Mouse (Mus musculus) ovary, adult 18-20 months (tissue): ENCODE results near the gene Aasdh.
"Not testable (repeated sequence)": the region's sequence is repeated elsewhere in the genome, so short reads cannot be mapped to it uniquely, and the experiment has no call there.

Source experiments
- DNase-seq: peaks from one replicate; pipeline ENCODE4 v3.0.0; 2022; ENCODE audit warnings: low spot score, mixed read lengths

The Aasdh gene

GRCm38 (mm10) chr5:76905405-76906154 lies at the start of gene Aasdh:
Gene Aasdh (minus strand): TSS chr5:76905514.
- DNase-seq: peak; percentile 87

GRCm38 (mm10) chr5:76954271-76954900 lies 49.1 kb upstream of the Aasdh start:
- DNase-seq: no peak

- DNase-seq: no peak
Measured at GRCm38 (mm10) chr5:76953794-76954193, 48.5 kb upstream of the Aasdh start.

DNA sequence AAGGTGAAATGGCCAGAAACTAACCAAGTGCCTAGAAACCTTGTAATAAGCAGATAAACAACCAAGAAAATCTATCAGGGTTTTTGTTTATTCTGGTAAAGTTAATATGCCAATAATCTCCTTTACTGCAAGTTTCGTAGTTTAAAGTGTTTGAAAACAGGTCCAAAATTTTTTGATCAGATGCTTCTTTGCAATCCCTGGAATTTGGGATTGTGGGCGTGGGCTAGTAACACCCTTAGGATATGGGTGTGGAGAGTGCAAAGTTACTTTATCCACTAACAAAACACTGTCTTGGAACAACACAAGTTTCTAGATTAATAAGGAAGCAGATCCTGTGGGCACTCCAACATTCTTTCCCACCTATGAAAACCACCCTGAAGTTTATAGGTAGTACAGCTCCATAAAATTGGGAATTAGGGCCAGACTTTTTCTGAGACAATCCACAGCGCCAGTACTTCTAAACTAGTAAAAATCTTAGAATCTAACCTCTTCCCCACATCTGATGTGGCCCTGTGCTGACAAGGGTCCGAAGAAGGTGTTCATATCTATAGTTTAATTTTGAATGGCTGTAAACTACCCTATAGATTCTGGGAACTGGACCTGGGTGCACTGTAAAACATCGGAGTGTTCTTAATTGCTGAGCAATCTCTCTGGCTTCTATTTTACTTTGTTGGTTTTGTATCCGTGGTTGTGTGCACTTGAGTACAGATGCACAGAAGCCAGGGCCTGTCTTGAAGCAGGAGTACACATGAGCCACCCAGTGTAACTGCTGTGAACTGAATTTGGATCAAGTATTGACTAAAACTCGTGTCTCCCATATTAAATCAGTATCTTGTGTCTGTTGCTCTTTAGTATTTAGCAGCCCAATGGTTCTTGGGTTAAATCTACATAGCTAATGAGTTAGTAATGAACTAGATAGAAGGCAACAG lies 47.1 kb upstream of the Aasdh start:
- no peak for DNase-seq

DNA sequence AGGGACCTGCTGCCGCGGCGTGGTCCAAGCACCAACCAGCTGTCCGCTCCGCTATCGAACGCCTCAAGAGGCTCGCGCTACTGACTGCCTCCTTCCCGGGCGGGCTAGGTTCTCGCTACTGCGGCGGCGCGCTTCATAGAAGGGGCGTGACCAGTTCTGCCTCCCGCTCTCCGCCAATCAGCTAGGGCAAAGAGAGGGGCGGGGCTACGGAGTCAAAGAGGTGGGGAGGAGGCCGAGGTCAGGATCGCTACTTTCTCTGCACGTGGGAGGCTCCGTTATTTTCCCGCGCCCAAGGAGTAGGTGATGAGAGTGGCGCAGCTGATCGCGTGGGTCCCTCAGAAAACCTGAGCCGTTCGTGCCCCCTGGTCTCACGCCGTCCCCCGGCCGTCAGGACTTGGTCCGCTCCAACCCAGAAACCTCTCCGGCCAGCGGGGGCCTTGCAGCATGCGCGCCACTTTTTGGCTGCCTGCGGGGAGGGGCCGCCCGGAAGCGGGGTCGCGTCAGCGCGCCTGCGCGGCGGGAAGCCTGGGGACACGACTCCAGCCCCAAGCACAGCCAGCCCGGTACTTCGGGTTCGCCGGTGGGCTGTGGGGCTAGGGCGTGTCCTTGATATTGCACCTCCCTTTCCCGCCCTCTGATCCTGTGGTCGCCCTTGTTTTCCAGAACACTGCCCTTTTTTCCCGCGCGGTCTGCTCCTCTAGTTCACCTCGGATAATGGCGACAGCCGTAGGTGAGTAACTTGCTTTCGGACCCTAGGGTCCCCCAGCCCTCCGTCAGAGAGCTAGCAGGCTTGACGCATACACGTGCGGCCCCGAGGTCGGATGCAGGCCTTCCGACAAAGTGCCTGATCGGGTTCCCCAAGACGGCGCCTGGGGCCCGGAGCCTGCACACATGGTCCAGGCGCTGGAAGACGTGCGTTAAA lies 46.1 kb upstream of the Aasdh start, which contains the start of the genes Paics and Ppat:
Gene Paics (plus strand): TSS at position 202 of the 922 bp plus-strand sequence.
Gene Ppat (minus strand): TSS at position 473 of the 922 bp plus-strand sequence.
- peak; percentile 98 for DNase-seq

- DNase-seq: no peak
Measured at GRCm38 (mm10) chr5:76950343-76951105, 45.2 kb upstream of the Aasdh start.

DNA sequence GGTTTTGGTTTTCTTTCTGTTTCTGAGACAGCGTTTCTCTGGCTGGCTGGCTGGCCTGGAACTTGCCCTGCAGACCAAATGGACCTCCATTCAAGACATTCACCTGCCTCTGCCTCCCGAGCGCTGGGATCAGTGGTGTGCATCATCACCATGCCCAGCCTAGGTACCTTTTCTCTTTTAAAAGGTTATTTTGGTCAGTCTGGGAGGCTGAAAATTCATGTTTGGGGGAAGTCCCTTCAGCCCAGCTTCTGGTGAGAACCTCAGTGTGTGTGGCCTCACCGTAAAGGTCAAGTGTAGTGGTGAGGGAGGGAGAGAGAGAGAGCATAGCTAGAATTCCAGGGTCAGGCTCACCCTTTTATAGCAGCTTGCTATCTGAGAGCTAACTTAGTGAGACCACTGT lies 42.4 kb upstream of the Aasdh start:
- no peak for DNase-seq

GRCm38 (mm10) chr5:76947142-76947541 lies 41.8 kb upstream of the Aasdh start:
- no peak for DNase-seq

- DNase-seq: no peak
Measured at GRCm38 (mm10) chr5:76945678-76946033, 40.3 kb upstream of the Aasdh start.

DNA sequence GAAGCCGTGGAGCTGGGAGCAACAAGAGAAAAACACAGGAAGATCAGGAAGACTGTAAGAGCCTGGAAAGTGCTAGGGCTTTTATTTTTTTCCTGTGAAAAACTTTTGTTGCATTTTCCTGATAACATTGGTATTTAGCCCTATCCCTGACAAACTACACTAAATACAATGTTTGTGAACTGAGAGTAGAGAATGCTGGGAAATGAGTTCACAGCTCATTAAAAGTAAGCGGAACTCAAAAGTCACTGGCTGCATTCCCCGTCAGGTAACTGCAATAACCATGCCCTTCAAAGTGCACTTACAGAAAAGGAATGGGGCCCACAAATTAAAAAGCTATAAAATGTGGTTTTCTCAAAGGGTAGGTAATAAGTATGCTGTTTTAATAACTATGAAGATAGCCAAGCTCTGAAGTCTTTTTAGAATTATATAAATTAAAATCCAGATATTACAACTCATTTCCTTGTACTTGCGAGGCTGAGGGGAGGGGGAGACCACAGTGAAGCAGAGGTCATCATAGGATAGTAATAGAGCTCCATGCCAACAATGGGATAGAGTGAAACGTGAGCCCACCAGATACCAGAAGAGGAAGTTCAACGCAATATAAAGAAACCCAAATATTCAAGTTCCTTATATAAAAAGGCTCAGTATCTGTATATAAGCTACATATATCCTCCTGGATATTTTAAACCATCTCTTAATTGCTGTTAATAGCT lies 39.8 kb upstream of the Aasdh start:
- DNase-seq: no peak

- DNase-seq: no peak
Measured at GRCm38 (mm10) chr5:76942505-76942904, 37.2 kb upstream of the Aasdh start.

DNA sequence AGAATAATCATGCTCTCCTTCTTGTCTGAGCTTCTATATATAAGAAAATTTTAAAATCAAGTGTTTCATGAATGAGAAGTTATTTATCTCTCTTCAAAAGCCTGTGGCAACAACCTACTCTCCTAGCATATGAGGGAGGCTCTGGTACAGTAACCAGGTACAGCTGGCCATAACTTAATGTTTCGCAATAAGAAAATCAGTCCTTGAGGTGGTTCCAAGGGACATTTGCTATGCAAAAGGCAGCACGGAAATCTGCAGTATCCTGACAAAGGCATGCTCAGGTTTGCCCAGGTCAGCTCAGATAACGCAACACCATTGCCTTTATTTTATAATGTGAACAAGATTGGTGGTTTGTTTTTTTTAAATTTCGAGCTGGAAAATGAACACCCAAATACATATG lies 36.7 kb upstream of the Aasdh start:
- DNase-seq: no peak

GRCm38 (mm10) chr5:76939717-76940116 lies 34.4 kb upstream of the Aasdh start:
- no peak for DNase-seq

DNA sequence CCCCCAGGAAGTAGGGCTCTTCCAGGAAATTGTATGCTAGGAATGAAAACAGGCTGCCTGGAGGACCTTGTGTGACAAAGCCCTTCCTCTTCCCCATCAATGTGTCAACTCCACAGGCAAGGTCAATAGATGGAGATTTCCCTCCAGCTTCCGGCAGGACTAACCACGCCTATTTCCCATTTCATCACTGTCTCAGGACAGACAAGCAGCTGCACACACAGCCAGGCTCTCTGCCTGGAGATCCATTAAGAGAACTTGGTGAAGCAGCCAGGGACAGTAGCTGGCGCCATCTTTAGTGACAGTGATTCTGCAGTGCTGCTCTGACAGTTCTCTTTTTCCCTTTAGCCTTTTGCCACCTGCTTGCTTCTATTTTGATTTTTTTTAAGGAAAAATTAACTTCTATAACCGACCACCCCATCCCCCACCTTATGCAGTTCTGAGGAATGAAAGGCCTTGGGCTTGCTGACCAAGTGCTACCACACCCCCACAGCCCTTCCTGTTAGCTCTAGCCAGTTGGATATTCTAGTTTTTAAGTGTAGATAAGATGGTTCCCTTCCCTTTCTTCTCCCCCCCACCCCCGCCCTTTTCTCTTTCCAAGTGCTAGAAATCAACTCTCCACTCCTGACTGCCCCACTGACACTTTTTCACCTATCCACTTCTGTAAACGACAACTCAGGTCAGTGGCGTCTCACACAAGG lies 24.0 kb upstream of the Aasdh start:
- DNase-seq: no peak

- DNase-seq: peak; percentile 56
Measured at GRCm38 (mm10) chr5:76928124-76928832, 23.0 kb upstream of the Aasdh start.

GRCm38 (mm10) chr5:76924296-76924695 lies 19.0 kb upstream of the Aasdh start:
- DNase-seq: no peak

- DNase-seq: peak; percentile 57
Measured at GRCm38 (mm10) chr5:76923428-76923827, 18.1 kb upstream of the Aasdh start.

- no peak for DNase-seq
Measured at GRCm38 (mm10) chr5:76922833-76923232, 17.5 kb upstream of the Aasdh start.

- DNase-seq: not testable (repeated sequence)
Measured at GRCm38 (mm10) chr5:76912522-76912921, 7.2 kb upstream of the Aasdh start.
